Mouse (Mus musculus) liver, adult 2 months (tissue): ENCODE data around the gene Olfr1277.

ENCODE experiments used
- CTCF ChIP-seq: fragments of 200-500 bp; IDR thresholded peaks from 2 replicates; pipeline ENCODE4 v1.5.1; 2011; ENCODE audit warnings: low read depth, low read length, control low read depth
- POLR2A ChIP-seq: fragments of 200-500 bp; IDR thresholded peaks from 2 replicates; pipeline ENCODE4 v1.6.1; 2011; ENCODE audit warnings: low read length, control low read depth; ENCODE audit not compliant: insufficient read depth; ENCODE audit errors: extremely low read depth

DNA sequence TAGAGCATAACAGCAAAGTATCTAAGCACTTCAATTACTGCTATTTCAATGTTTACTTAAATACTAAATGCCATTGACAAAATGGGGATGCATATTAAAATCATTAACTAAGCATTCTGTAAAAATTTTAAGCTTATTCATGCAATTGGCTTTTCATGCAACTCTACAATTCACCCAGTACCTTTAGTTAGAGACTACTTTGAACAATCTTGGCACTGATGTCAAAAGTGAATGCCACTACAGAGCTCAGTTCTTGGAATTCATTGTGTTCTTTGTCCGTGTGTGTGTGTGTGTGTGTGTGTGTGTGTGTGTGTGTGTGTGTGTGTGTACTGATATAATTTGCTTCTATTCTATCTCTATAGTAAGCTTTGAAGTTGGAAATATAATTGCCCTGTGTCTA is 38.7 kb downstream of the Olfr1277 start, which contains the start of gene Olfr1275:
- TF ChIP-seq CTCF (no peak), POLR2A (no peak)
